Mouse (Mus musculus): Measurements from ENCODE around the gene Kif3a. TPM values are rescaled to one million over a fixed set of nuclear protein-coding genes. Genes with fewer than 3 reads are reported as not detected.

Kif3a gene
- total and polyA plus RNA-seq, 3 experiments, result 7.7 to 26.5 (median 18.3) TPM

GRCm38 (mm10) chr11:53546271-53546670 lies 20.9 kb upstream of the Kif3a start:
- H3K79me2 ChIP-seq (replicated peaks; ENCODE audit: control insufficient read depth, extremely low read depth, insufficient read depth, poor library complexity, severe bottlenecking), result no peaks in the 10 kb centered on the region
- H3K4me3 ChIP-seq (replicated peaks in 1 of 3; ENCODE audit: low read depth in 2 of 3, low read length in 2 of 3, poor library complexity in 1 of 3), result no peak overlapping the region
- peaks cover 0 to 11% of the 10 kb centered on the region in 2 experiments for H3K36me3 ChIP-seq (replicated peaks in 1 of 2; ENCODE audit: control insufficient read depth in 1 of 2, insufficient read depth in 1 of 2, low read length in 1 of 2)
- H3K4me1 ChIP-seq (ENCODE audit: control insufficient read depth in 1 of 2, insufficient read depth in 2 of 2), result no peaks in the 10 kb centered on the region
- H3K4me2 ChIP-seq (ENCODE audit: insufficient read depth, low read depth, poor library complexity, severe bottlenecking), result no peak overlapping the region
- dilution Hi-C loops (cut with MboI; ENCODE audit: extremely low pct_ligation_motif_present, extremely low pct_unique_long_range_greater_than_20kb, low sequenced_read_pairs) (no loop called here), in situ Hi-C loops (cut with MboI; ENCODE audit: low pct_ligation_motif_present, low pct_unique_long_range_greater_than_20kb, low sequenced_read_pairs) (no loop called here)
- H3K9ac ChIP-seq (ENCODE audit: insufficient read depth, low read depth), result no peak overlapping the region
- H3K27ac ChIP-seq (ENCODE audit: insufficient read depth, low read depth), result no peak overlapping the region
- H3K27me3 ChIP-seq (replicated peaks), result no peaks in the 10 kb centered on the region
- no peak for DNase-seq (ENCODE audit: extremely low read depth)
- peaks cover 2% of the 10 kb centered on the region for H3K9me3 ChIP-seq (replicated peaks; ENCODE audit: low read length)
- TF ChIP-seq USF1 (IDR thresholded peaks at IDR 0.05; ENCODE audit: low read depth, low read length), result no peak
- TF ChIP-seq MYC (IDR thresholded peaks at IDR 0.05; ENCODE audit: low read depth, low read length), result no peak
- no peak for TF ChIP-seq MAZ (IDR thresholded peaks at IDR 0.05; ENCODE audit: low read depth, low read length)
- no peak for TF ChIP-seq HCFC1 (IDR thresholded peaks at IDR 0.05; ENCODE audit: low read depth, low read length)
- no peak for TF ChIP-seq SIN3A (IDR thresholded peaks at IDR 0.05; ENCODE audit: low read length)
- no peak for TF ChIP-seq MXI1 (IDR thresholded peaks at IDR 0.05; ENCODE audit: low read depth, low read length)

- Histone ChIP-seq H3K4me1 (ENCODE audit: control insufficient read depth in 1 of 2, insufficient read depth in 2 of 2) (no peaks in the 10 kb centered on the region), H3K9ac (ENCODE audit: insufficient read depth, low read depth) (no peak overlapping the region), H3K9me3 (replicated peaks; ENCODE audit: low read length) (peaks cover 2% of the 10 kb centered on the region), H3K4me3 (replicated peaks in 1 of 3; ENCODE audit: low read depth in 2 of 3, low read length in 2 of 3, poor library complexity in 1 of 3) (no peak overlapping the region), H3K27ac (ENCODE audit: insufficient read depth, low read depth) (no peak overlapping the region), H3K4me2 (ENCODE audit: insufficient read depth, low read depth, poor library complexity, severe bottlenecking) (no peak overlapping the region), H3K36me3 (replicated peaks in 1 of 2; ENCODE audit: control insufficient read depth in 1 of 2, insufficient read depth in 1 of 2, low read length in 1 of 2) (peaks cover 0 to under 1% of the 10 kb centered on the region in 2 experiments), H3K79me2 (replicated peaks; ENCODE audit: control insufficient read depth, extremely low read depth, insufficient read depth, poor library complexity, severe bottlenecking) (no peaks in the 10 kb centered on the region), H3K27me3 (replicated peaks) (no peaks in the 10 kb centered on the region)
- in situ Hi-C loops (cut with MboI; ENCODE audit: low pct_ligation_motif_present, low pct_unique_long_range_greater_than_20kb, low sequenced_read_pairs), result no loop called here
- no peak for TF ChIP-seq POLR2A (IDR thresholded peaks at IDR 0.05; ENCODE audit: low read depth, low read length)
- no peak for TF ChIP-seq POLR2AphosphoS2 (IDR thresholded peaks at IDR 0.05; ENCODE audit: low read depth, low read length)
- TF ChIP-seq SIN3A (IDR thresholded peaks at IDR 0.05; ENCODE audit: low read length), result no peak
- TF ChIP-seq NRF1 (IDR thresholded peaks at IDR 0.05; ENCODE audit: low read depth, low read length), result no peak
- no peak for TF ChIP-seq UBTF (IDR thresholded peaks at IDR 0.05; ENCODE audit: low read depth, low read length)
- no peak for TF ChIP-seq USF2 (conservative IDR thresholded peaks at IDR 0.05; ENCODE audit: low read depth, low read length)
- no peak for TF ChIP-seq JUN (IDR thresholded peaks at IDR 0.05; ENCODE audit: insufficient read depth, low read depth, low read length)
- TF ChIP-seq RCOR1 (conservative IDR thresholded peaks at IDR 0.05; ENCODE audit: low read depth, low read length), result no peak
- no peak for TF ChIP-seq TCF12 (IDR thresholded peaks at IDR 0.05; ENCODE audit: low read depth, low read length)
- TF ChIP-seq E2F4 (IDR thresholded peaks at IDR 0.05; ENCODE audit: insufficient replicate concordance, low read depth, low read length), result no peak
- no peak for TF ChIP-seq ZKSCAN1 (IDR thresholded peaks at IDR 0.05; ENCODE audit: borderline replicate concordance, low read depth, low read length)
- no peak for TF ChIP-seq ZC3H11A (IDR thresholded peaks at IDR 0.05; ENCODE audit: low read depth, low read length)
- no peak for TF ChIP-seq JUND (conservative IDR thresholded peaks at IDR 0.05; ENCODE audit: low read depth, low read length)
- TF ChIP-seq BHLHE40 (IDR thresholded peaks at IDR 0.05; ENCODE audit: low read depth, low read length), result no peak
- no peak for TF ChIP-seq MXI1 (IDR thresholded peaks at IDR 0.05; ENCODE audit: low read depth, low read length)
- TF ChIP-seq ZNF384 (IDR thresholded peaks at IDR 0.05; ENCODE audit: low read depth, low read length), result no peak
- no peak for TF ChIP-seq GABPA (IDR thresholded peaks at IDR 0.05; ENCODE audit: insufficient replicate concordance, low read depth, low read length)
- no peak for TF ChIP-seq ELF1 (IDR thresholded peaks at IDR 0.05; ENCODE audit: low read depth, low read length)
- dilution Hi-C loops (cut with MboI; ENCODE audit: extremely low pct_ligation_motif_present, extremely low pct_unique_long_range_greater_than_20kb, low sequenced_read_pairs), result no loop called here
- no peak for DNase-seq (ENCODE audit: extremely low read depth)
Measured at GRCm38 (mm10) chr11:53547566-53547965, 19.6 kb upstream of the Kif3a start.
